8 mouse cellular contexts compared by ENCODE assay signal in genomic region chr17:84112411-84113031, GRCm38 (mm10).
DNase-seq lines count a peak whose midpoint lies in the region; ATAC-seq and TF ChIP-seq lines count a peak whose summit lies in the region.

No protein-coding gene starts in this region.

- no peaks in the 10 kb centered on the region for H3K9me3 ChIP-seq in forebrain, embryonic 10.5 days
- no peaks in the 10 kb centered on the region for H3K9me3 ChIP-seq in forebrain, embryonic 13.5 days (replicated peaks)
- H3K9me3 ChIP-seq in heart, embryonic 14.5 days (ENCODE audit: control insufficient read depth, low read length), result no peaks in the 10 kb centered on the region
- H3K9me3 ChIP-seq in limb, embryonic 14.5 days (ENCODE audit: control insufficient read depth, low read length), result no peaks in the 10 kb centered on the region
- no peaks in the 10 kb centered on the region for H3K9me3 ChIP-seq in stomach, embryonic 16.5 days (replicated peaks; ENCODE audit: control insufficient read depth, low read length)

- peaks cover 39% of the 10 kb centered on the region for H3K4me1 ChIP-seq in forebrain, embryonic 10.5 days
- peaks cover 17% of the 10 kb centered on the region; the same call in 1 of the 2 replicates for H3K4me1 ChIP-seq in forebrain, embryonic 13.5 days
- H3K4me1 ChIP-seq in bone marrow, adult 2 months (ENCODE audit: control insufficient read depth, insufficient read depth, low read length), result peaks cover 23% of the 10 kb centered on the region
- H3K4me1 ChIP-seq in heart, embryonic 14.5 days (ENCODE audit: control insufficient read depth in 2 of 2, insufficient read depth in 2 of 2, low read length in 2 of 2), result peaks cover 13 to 17% of the 10 kb centered on the region in 2 experiments
- peaks cover 28% of the 10 kb centered on the region for H3K4me1 ChIP-seq in limb, embryonic 14.5 days (ENCODE audit: control insufficient read depth, insufficient read depth, low read length)
- H3K4me1 ChIP-seq in stomach, embryonic 16.5 days (ENCODE audit: control insufficient read depth, insufficient read depth, low read length), result peaks cover 29% of the 10 kb centered on the region

- no peak overlapping the region for H3K4me2 ChIP-seq in forebrain, embryonic 13.5 days
- no peak overlapping the region for H3K4me2 ChIP-seq in heart, embryonic 14.5 days (ENCODE audit: low read length)
- no peak overlapping the region; the same call in 1 of the 2 replicates for H3K4me2 ChIP-seq in limb, embryonic 14.5 days (replicated peaks; ENCODE audit: low read depth, low read length, severe bottlenecking)
- H3K4me2 ChIP-seq in stomach, embryonic 16.5 days (ENCODE audit: low read depth, low read length), result no peak overlapping the region

- ATAC-seq in forebrain, embryonic 13.5 days, result no peak
- ATAC-seq in heart, embryonic 14.5 days (ENCODE audit: insufficient number of reproducible peaks, insufficient read depth, low FRiP score, low read depth), result 0 out of 2 replicates have a peak, but pooled peaks have one; percentile 31
- peak; percentile 81 for ATAC-seq in limb, embryonic 14.5 days (ENCODE audit: low FRiP score, low read depth)
- ATAC-seq in stomach, embryonic 16.5 days (ENCODE audit: insufficient read depth, low FRiP score), result peak; percentile 63

- peaks cover 17% of the 10 kb centered on the region; the same call in 1 of the 2 replicates for H3K27me3 ChIP-seq in forebrain, embryonic 10.5 days (ENCODE audit: poor library complexity, severe bottlenecking)
- H3K27me3 ChIP-seq in forebrain, embryonic 13.5 days, result no peaks in the 10 kb centered on the region
- H3K27me3 ChIP-seq in heart, embryonic 14.5 days (ENCODE audit: control insufficient read depth, insufficient read depth, low read length), result no peaks in the 10 kb centered on the region
- no peaks in the 10 kb centered on the region for H3K27me3 ChIP-seq in limb, embryonic 14.5 days (ENCODE audit: control insufficient read depth, insufficient read depth, low read length)
- H3K27me3 ChIP-seq in stomach, embryonic 16.5 days (ENCODE audit: control insufficient read depth, insufficient read depth, low read length), result no peaks in the 10 kb centered on the region

- no peak for DNase-seq in forebrain, embryonic 10.5 days (ENCODE audit: extremely low spot score, low spot score)
- peak; percentile 82 for DNase-seq in limb, embryonic 14.5 days (ENCODE audit: low spot score)
- no peak for DNase-seq in spleen, adult 12 weeks (ENCODE audit: low spot score)
- no peak for DNase-seq in cerebellum, adult 18-20 months

- no peak for TF ChIP-seq POLR2A in bone marrow, adult 2 months (IDR thresholded peaks at IDR 0.05; ENCODE audit: borderline replicate concordance, control insufficient read depth, low read depth, low read length)
- no peak for TF ChIP-seq POLR2A in limb, embryonic 14.5 days (IDR thresholded peaks at IDR 0.05; ENCODE audit: borderline replicate concordance, extremely low read depth, insufficient read depth, insufficient read length)

- H3K27ac ChIP-seq in forebrain, embryonic 10.5 days, result peak overlapping the region; percentile 66
- no peak overlapping the region; the same call in 1 of the 2 replicates for H3K27ac ChIP-seq in forebrain, embryonic 13.5 days
- peak overlapping the region; percentile 40 for H3K27ac ChIP-seq in bone marrow, adult 2 months (ENCODE audit: control insufficient read depth, insufficient read depth, low read depth, low read length, poor library complexity)
- H3K27ac ChIP-seq in heart, embryonic 14.5 days (replicated peaks in 1 of 2; ENCODE audit: control insufficient read depth in 1 of 2, insufficient read depth in 1 of 2, low read depth in 2 of 2, low read length in 2 of 2), result 0 out of 4 replicates have a peak overlapping the region, but pooled peaks of 1 of the 2 experiments have one; percentile 20
- peak overlapping the region; percentile 72 for H3K27ac ChIP-seq in limb, embryonic 14.5 days (replicated peaks; ENCODE audit: low read depth, low read length)
- H3K27ac ChIP-seq in stomach, embryonic 16.5 days (ENCODE audit: low read length), result peak overlapping the region; percentile 82

- no peak overlapping the region for H3K9ac ChIP-seq in forebrain, embryonic 13.5 days
- no peak overlapping the region for H3K9ac ChIP-seq in heart, embryonic 14.5 days (ENCODE audit: low read length)
- no peak overlapping the region for H3K9ac ChIP-seq in limb, embryonic 14.5 days (ENCODE audit: low read depth, low read length, severe bottlenecking)
- H3K9ac ChIP-seq in stomach, embryonic 16.5 days (ENCODE audit: low read length), result peak overlapping the region; percentile 52

- no peak for TF ChIP-seq CTCF in bone marrow, adult 2 months (IDR thresholded peaks at IDR 0.05; ENCODE audit: control insufficient read depth, insufficient read depth, low read length)

- H3K4me3 ChIP-seq in forebrain, embryonic 10.5 days, result no peak overlapping the region
- no peak overlapping the region for H3K4me3 ChIP-seq in forebrain, embryonic 13.5 days
- H3K4me3 ChIP-seq in bone marrow, adult 2 months (replicated peaks; ENCODE audit: control insufficient read depth, low read depth, low read length), result no peak overlapping the region
- H3K4me3 ChIP-seq in heart, embryonic 14.5 days (ENCODE audit: control insufficient read depth in 1 of 2, insufficient read depth in 1 of 2, low read depth in 1 of 2, low read length in 2 of 2), result no peak overlapping the region
- no peak overlapping the region for H3K4me3 ChIP-seq in limb, embryonic 14.5 days (replicated peaks; ENCODE audit: low read length)
- H3K4me3 ChIP-seq in stomach, embryonic 16.5 days (replicated peaks; ENCODE audit: low read length), result no peak overlapping the region

- no peaks in the 10 kb centered on the region for H3K36me3 ChIP-seq in forebrain, embryonic 10.5 days (replicated peaks)
- no peaks in the 10 kb centered on the region for H3K36me3 ChIP-seq in forebrain, embryonic 13.5 days (ENCODE audit: poor library complexity, severe bottlenecking)
- no peaks in the 10 kb centered on the region for H3K36me3 ChIP-seq in heart, embryonic 14.5 days (ENCODE audit: control insufficient read depth, insufficient read depth, low read length)
- H3K36me3 ChIP-seq in limb, embryonic 14.5 days (ENCODE audit: control insufficient read depth, insufficient read depth, low read length), result no peaks in the 10 kb centered on the region
- H3K36me3 ChIP-seq in stomach, embryonic 16.5 days (ENCODE audit: control insufficient read depth, insufficient read depth, low read length), result no peaks in the 10 kb centered on the region

- WGBS in forebrain, embryonic 10.5 days, result 43% methylated on average over 6 of the region's 6 CpGs
- WGBS in forebrain, embryonic 13.5 days, result 51% methylated on average over 6 of the region's 6 CpGs
- 49% methylated on average over 6 of the region's 6 CpGs for WGBS in bone marrow, adult 2 months
- 40% methylated on average over 6 of the region's 6 CpGs for WGBS in heart, embryonic 14.5 days
- 17% methylated on average over 6 of the region's 6 CpGs for WGBS in limb, embryonic 14.5 days
- WGBS in stomach, embryonic 16.5 days, result 33% methylated on average over 6 of the region's 6 CpGs
